Mouse (Mus musculus) C2C12 (cell line): ENCODE results near the gene Actn3. TPM values are rescaled to one million over a fixed set of nuclear protein-coding genes. Genes with fewer than 3 reads are reported as not detected.
A peak's percentile ranks its signal among the peaks of the same experiment; 100 is the strongest.

Experiments
- H3K27me3 ChIP-seq: one replicate; pipeline ENCODE4 v1.6.1; 2011; ENCODE audit not compliant: control insufficient read depth, insufficient read depth, insufficient read length
- H3K36me3 ChIP-seq: one replicate; pipeline ENCODE4 v1.6.1; 2011; ENCODE audit not compliant: control insufficient read depth, insufficient read depth
- H3K4me3 ChIP-seq: one replicate; pipeline ENCODE4 v1.5.1; 2011; ENCODE audit warnings: mild to moderate bottlenecking, control low read depth; ENCODE audit not compliant: poor library complexity, insufficient read depth, severe bottlenecking
- H3K79me2 ChIP-seq: one replicate; pipeline ENCODE4 v1.6.1; 2011; ENCODE audit not compliant: control insufficient read depth, insufficient read depth
- H3K79me3 ChIP-seq: one replicate; pipeline ENCODE4 v1.6.1; 2011; ENCODE audit warnings: low read depth, control low read depth
- H3ac ChIP-seq: one replicate; pipeline ENCODE3; 2011; ENCODE audit warnings: low read depth; ENCODE audit not compliant: control insufficient read depth, insufficient read length
- CEBPB ChIP-seq: IDR thresholded peaks from one replicate; pipeline ENCODE4 v1.6.1; 2011; ENCODE audit warnings: low read depth, mild to moderate bottlenecking, control low read depth, moderate library complexity
- CTCF ChIP-seq: IDR thresholded peaks from one replicate; pipeline ENCODE4 v1.5.1; 2011; ENCODE audit not compliant: control insufficient read depth, insufficient read depth, insufficient read length
- FOSL1 ChIP-seq: IDR thresholded peaks from one replicate; pipeline ENCODE4 v1.8.0; 2011; ENCODE audit warnings: mild to moderate bottlenecking, low read length; ENCODE audit not compliant: poor library complexity, insufficient read depth, severe bottlenecking
- MAX ChIP-seq: IDR thresholded peaks from one replicate; pipeline ENCODE4 v1.6.1; 2011; ENCODE audit warnings: mild to moderate bottlenecking, control low read depth
- MYOD1 ChIP-seq: IDR thresholded peaks from one replicate; pipeline ENCODE4 v1.6.1; 2011; ENCODE audit warnings: low read depth; ENCODE audit not compliant: control insufficient read depth, insufficient read length
- MYOG ChIP-seq: IDR thresholded peaks from one replicate; pipeline ENCODE4 v1.6.1; 2011; ENCODE audit not compliant: control insufficient read depth, insufficient read length; ENCODE audit errors: extremely low read depth
- USF1 ChIP-seq: IDR thresholded peaks from one replicate; pipeline ENCODE4 v1.6.1; 2011; ENCODE audit warnings: low read depth, mild to moderate bottlenecking, control low read depth, moderate library complexity
- polyA plus RNA-seq: library from polyadenylated mRNA; unstranded; fragments of >200 nt; fragmentation: generic; extraction: Trizol; gene quantifications from one replicate; pipeline ENCODE4 v1.2.1, GENCODE M21; 2012; ENCODE audit warnings: missing spikeins

Gene Actn3
- polyA plus RNA-seq, 1 experiment = 20.8 TPM

DNA sequence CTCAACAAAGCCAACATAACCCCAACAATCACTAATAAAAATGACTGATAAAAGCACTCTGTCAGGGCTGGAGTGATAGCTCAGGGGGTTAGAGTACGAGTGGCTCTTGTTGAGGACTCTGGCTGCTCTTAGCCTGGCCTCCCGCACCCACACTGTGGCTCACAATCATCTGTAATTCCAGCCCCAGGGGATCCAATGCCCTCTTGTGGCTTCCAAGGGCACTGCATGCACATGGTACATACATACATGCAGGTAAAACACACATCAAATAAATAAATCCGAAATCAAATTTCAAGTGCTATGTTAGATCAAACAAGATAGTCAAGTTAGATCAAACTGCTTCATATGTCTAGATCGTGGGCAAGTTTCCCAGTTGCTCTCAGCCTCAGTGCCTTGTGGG lies 30.4 kb upstream of the Actn3 start:
- Histone ChIP-seq H3K79me2 (no peaks in the 10 kb centered on the region), H3K79me3 (no peaks in the 10 kb centered on the region), H3K4me3 (no peak overlapping the region), H3ac (no peak overlapping the region), H3K36me3 (peaks cover 38% of the 10 kb centered on the region), H3K27me3 (no peaks in the 10 kb centered on the region)
- TF ChIP-seq MYOG = no peak
- no peak for TF ChIP-seq USF1
- no peak for TF ChIP-seq FOSL1
- no peak for TF ChIP-seq CEBPB
- no peak for TF ChIP-seq MAX
- no peak for TF ChIP-seq MYOD1
- peak; percentile 12 for TF ChIP-seq CTCF

DNA sequence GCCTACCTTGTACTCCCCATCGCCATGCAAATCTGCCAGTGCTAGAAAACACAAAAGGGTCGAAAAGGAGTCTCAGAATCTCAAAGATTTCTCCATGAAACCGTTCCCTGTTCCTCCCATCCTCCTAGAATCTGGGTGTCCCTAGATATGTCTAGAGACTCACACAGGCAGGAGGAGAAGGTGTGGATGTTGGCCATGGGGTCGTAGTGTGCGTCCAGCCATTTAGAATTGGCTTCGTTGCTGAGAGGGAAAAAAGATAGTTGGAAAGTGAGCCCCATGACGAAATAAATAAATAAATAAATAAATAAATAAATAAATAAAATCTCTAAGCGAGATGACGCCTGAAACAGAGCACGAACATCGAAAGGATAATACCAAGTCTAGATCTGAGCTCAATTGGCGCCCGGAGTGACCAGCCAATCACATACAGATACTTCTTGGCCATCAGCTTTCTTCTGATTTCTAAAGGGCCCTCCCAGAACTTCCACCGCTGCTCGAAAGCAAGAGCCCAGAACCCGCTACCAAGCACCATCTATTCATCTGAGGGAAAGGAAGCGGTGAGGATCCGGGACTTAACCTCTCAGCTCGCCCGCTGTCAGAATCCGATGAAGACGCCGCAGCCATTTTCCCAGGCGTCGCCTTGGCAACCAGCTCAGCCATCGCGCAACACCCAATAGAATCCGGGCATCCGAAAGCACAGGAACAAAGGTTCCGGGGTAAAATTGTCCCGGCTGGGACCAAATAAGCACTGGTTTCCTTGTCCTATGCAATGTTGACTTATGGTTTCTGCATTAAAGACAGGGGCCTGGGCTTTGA lies 28.5 kb upstream of the Actn3 start, which contains the start of gene Bbs1:
Bbs1 (minus strand) TSS at position 650 of the 816 bp plus-strand sequence.
- TF ChIP-seq CTCF (no peak), MYOG (no peak), MAX (no peak), USF1 (no peak)
- H3K79me2 ChIP-seq = no peaks in the 10 kb centered on the region
- peak within 1 kb of the TSS; percentile 44 for H3K4me3 ChIP-seq
- H3ac ChIP-seq = peak within 1 kb of the TSS; percentile 65
- H3K27me3 ChIP-seq = no peaks in the 10 kb centered on the region
- H3K36me3 ChIP-seq = peaks cover 24% of the 10 kb centered on the region
- H3K79me3 ChIP-seq = no peaks in the 10 kb centered on the region

DNA sequence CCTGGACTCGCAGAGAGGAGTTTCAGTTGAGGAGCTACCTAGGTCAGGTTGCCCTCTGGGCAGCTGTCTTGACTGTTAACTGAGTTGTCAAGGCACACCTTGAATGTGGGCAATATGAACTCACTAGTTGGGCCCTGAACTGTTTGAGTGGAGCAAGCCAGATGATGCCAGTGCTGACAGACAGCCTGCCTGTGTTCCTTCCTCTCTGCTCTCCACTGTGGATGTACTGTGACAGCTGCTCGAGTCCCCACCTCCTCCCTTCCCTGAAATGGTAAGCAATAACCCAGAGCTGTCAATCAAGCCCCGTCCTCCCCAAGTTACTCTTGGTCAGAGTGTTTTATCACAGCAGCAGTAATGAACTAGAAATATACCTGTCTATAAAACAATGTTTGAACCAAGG lies 22.2 kb upstream of the Actn3 start:
- Histone ChIP-seq H3K27me3 (no peaks in the 10 kb centered on the region), H3K4me3 (no peak overlapping the region), H3K36me3 (no peaks in the 10 kb centered on the region), H3K79me2 (no peaks in the 10 kb centered on the region), H3ac (no peak overlapping the region), H3K79me3 (no peaks in the 10 kb centered on the region)
- TF ChIP-seq CEBPB (no peak), FOSL1 (no peak)

DNA sequence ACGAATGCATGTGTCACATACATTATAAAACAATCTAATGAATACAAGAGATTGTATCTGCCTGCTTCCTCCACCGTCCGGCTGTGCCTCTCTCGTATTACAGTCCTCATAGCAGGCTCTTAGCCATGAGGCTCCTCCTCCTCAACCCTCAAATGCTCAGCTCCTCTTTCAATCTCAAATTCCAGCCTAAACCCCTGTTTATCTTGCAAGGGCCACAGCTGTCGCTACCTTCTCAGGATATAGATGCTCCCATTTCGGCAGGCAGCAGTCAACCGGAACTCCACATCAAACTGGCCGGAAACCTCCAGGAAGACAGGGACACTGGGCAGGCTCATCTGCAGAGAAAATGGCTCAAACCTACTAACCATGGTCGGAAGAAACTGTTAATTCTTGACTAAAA lies 21.3 kb upstream of the Actn3 start:
- Histone ChIP-seq H3K36me3 (no peaks in the 10 kb centered on the region), H3K4me3 (no peak overlapping the region), H3K79me2 (no peaks in the 10 kb centered on the region), H3K79me3 (no peaks in the 10 kb centered on the region), H3ac (no peak overlapping the region), H3K27me3 (no peaks in the 10 kb centered on the region)
- TF ChIP-seq MYOD1 = peak; percentile 17
- no peak for TF ChIP-seq CEBPB

DNA sequence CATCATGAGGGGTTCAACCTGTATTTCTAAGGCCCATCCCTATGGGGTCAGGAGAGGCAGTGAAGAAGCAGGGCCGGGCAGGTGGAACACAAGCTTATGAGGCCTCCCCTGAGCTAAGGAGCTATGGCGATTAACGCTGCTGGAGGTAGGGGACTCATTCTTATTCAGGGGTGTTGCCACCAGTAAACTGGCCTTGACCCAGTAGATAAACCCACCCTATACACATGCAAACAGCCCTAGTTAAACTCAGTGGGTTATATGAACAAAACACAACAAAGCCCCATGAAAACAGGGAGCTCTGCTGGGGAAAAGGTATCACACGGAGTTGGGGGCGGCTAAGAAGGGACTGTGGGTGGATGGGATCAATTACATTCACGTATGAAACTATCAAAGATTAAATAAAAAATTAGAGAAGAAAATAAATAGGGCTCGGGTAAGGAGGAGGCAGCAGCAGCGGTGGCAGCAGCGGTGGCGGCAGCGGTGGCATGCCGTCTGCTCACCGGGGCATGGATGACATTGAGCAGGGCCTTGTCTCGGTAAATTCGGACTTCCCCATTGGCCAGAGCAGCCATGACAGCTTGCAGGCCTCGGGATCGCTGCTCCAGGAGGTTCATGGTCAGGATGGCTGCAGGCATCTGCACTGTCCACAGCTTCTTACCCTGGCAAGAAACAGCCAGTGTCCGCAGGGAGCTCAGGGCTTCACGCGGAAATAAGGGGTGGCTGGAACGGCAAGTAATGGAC lies 19.2 kb upstream of the Actn3 start:
- H3K79me3 ChIP-seq = no peaks in the 10 kb centered on the region
- H3K4me3 ChIP-seq = no peak overlapping the region
- TF ChIP-seq MYOD1 (no peak), USF1 (no peak), CTCF (no peak), CEBPB (no peak), MYOG (no peak), MAX (no peak), FOSL1 (no peak)
- H3K36me3 ChIP-seq = no peaks in the 10 kb centered on the region
- no peaks in the 10 kb centered on the region for H3K79me2 ChIP-seq
- no peak overlapping the region for H3ac ChIP-seq
- H3K27me3 ChIP-seq = no peaks in the 10 kb centered on the region

DNA sequence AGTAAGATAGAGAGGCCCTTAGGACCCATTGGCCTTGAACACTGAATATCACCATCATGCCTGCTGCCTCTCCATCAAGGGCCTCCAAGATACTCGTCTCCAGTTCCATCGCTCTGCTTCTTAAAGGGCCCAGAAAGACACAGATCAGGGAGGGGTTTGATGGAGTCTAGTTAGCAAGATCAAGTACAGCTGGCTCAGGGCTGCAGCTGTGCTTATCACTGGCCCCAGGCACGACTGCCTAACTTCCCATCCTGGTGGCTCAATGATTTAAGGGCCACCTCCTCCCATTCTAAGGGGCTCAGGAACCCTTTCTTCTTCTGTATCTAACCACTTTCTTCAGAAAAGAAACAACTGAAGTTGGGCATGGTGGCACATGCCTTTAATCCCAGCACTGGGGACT lies 14.1 kb upstream of the Actn3 start:
- no peaks in the 10 kb centered on the region for H3K36me3 ChIP-seq
- no peak overlapping the region for H3ac ChIP-seq
- H3K79me2 ChIP-seq = no peaks in the 10 kb centered on the region
- H3K27me3 ChIP-seq = no peaks in the 10 kb centered on the region
- no peaks in the 10 kb centered on the region for H3K79me3 ChIP-seq
- no peak overlapping the region for H3K4me3 ChIP-seq
- TF ChIP-seq CEBPB = no peak
- no peak for TF ChIP-seq MYOD1
- no peak for TF ChIP-seq MAX
- no peak for TF ChIP-seq FOSL1
- no peak for TF ChIP-seq USF1
- TF ChIP-seq CTCF = no peak
- TF ChIP-seq MYOG = no peak
